In the genomic region with DNA sequence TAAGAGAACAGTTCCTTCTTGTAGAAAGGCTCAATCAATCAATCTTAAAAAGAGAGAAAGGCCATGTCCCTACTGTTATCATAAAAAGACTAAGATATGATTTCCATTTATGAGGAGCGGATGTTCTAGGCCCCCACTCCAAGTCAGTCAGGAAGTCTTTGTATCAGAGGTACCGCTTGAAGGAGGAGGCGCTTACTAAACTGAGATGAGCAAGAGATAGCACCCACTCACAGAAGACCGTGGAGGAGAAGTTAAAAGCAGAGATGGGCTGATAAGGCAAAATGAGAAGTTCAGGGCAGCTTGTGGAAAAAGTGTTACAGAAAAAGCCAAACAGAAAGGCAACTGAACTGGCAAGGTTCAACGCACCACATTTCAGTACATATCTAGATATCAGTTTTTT, we compare ENCODE assay signal across 27 mouse cellular contexts. TPM values are rescaled to one million over a fixed set of nuclear protein-coding genes. Genes with fewer than 3 reads are reported as not detected.
A peak's percentile ranks its signal among the peaks of the same experiment; 100 is the strongest.
DNase-seq lines count a peak whose midpoint lies in the region; ATAC-seq lines count a peak whose summit lies in the region.
"Had no signal": no experiment of that assay in that cellular context is flagged by ENCODE, and none has a peak within 500 bp of the region (broad histone marks: within the 10 kb centered on the region; RNA-seq: fewer than 3 reads in every experiment).

No protein-coding gene starts in this region.

- peak; percentile 69 for DNase-seq in 416B (ENCODE audit: low read depth)
- DNase-seq in CD4-positive, CD25-positive, alpha-beta regulatory T cell, adult 2 months (ENCODE audit: low read depth, low spot score) = peak; percentile 86
- peak; percentile 79 for DNase-seq in thymus, postnatal 0 days (ENCODE audit: low spot score)
- no peak for DNase-seq in layer of hippocampus, adult 18-20 months (ENCODE audit: low spot score in 2 of 2)
- no peak for DNase-seq in lung, postnatal 36 days
- DNase-seq: adrenal gland, adult 8-10 months; cerebellum, adult 9-11 months; gastrocnemius, postnatal 25 days; heart, postnatal 4 days; kidney, adult 18-20 months; kidney, postnatal 10 days; midbrain, embryonic 14.5 days; right cerebral cortex, postnatal 25 days had no signal

- no peak overlapping the region for H3K27ac ChIP-seq in kidney, embryonic 14.5 days (ENCODE audit: low read depth, low read length)
- H3K27ac ChIP-seq: forebrain, embryonic 15.5 days; heart, embryonic 15.5 days; hindbrain, embryonic 15.5 days; layer of hippocampus, adult 2 months; limb, embryonic 10.5 days; lung, embryonic 15.5 days; macrophage had no signal

- H3K9me3 ChIP-seq in kidney, embryonic 14.5 days (ENCODE audit: control insufficient read depth, low read length) = no peaks in the 10 kb centered on the region
- H3K9me3 ChIP-seq: forebrain, embryonic 15.5 days; heart, embryonic 15.5 days; hindbrain, embryonic 15.5 days; limb, embryonic 10.5 days; lung, embryonic 15.5 days had no signal

- H3K9ac ChIP-seq in kidney, embryonic 14.5 days (ENCODE audit: low read depth, low read length) = no peak overlapping the region
- H3K9ac ChIP-seq: forebrain, embryonic 15.5 days; heart, embryonic 15.5 days; hindbrain, embryonic 15.5 days; lung, embryonic 15.5 days had no signal

- H3K4me3 ChIP-seq in kidney, embryonic 14.5 days (ENCODE audit: low read length) = no peak overlapping the region
- H3K4me3 ChIP-seq: forebrain, embryonic 15.5 days; heart, embryonic 15.5 days; hindbrain, embryonic 15.5 days; layer of hippocampus, adult 2 months; limb, embryonic 10.5 days; lung, embryonic 15.5 days; myocyte had no signal

- no peaks in the 10 kb centered on the region for H3K4me1 ChIP-seq in kidney, embryonic 14.5 days (ENCODE audit: control insufficient read depth, insufficient read depth, low read length)
- H3K4me1 ChIP-seq: forebrain, embryonic 15.5 days; heart, embryonic 15.5 days; hindbrain, embryonic 15.5 days; limb, embryonic 10.5 days; lung, embryonic 15.5 days had no signal

- peak; percentile 77 for ATAC-seq in common myeloid progenitor, adult 5-6 weeks (replicated peaks; ENCODE audit: low read depth, poor library complexity, severe bottlenecking)
- no peak for ATAC-seq in kidney, embryonic 14.5 days (ENCODE audit: low FRiP score, low TSS enrichment)
- ATAC-seq: forebrain, embryonic 15.5 days had no signal

- H3K4me2 ChIP-seq in kidney, embryonic 14.5 days (replicated peaks; ENCODE audit: low read depth, low read length) = no peak overlapping the region
- H3K4me2 ChIP-seq: forebrain, embryonic 15.5 days; heart, embryonic 15.5 days; hindbrain, embryonic 15.5 days; lung, embryonic 15.5 days had no signal

- no peaks in the 10 kb centered on the region for H3K36me3 ChIP-seq in kidney, embryonic 14.5 days (ENCODE audit: control insufficient read depth, insufficient read depth, low read length)
- H3K36me3 ChIP-seq: forebrain, embryonic 15.5 days; heart, embryonic 15.5 days; hindbrain, embryonic 15.5 days; limb, embryonic 10.5 days; lung, embryonic 15.5 days had no signal

- WGBS in kidney, embryonic 14.5 days = 79% methylated on average over 5 of the region's 5 CpGs

- H3K27me3 ChIP-seq in kidney, embryonic 14.5 days (ENCODE audit: control insufficient read depth, insufficient read depth, low read length) = no peaks in the 10 kb centered on the region
- H3K27me3 ChIP-seq: CH12.LX; forebrain, embryonic 15.5 days; heart, embryonic 15.5 days; hindbrain, embryonic 15.5 days; lung, embryonic 15.5 days had no signal

RNA-seq across cellular contexts. Expression of a gene that starts 28.5 kb away (rescaled TPM):
- total RNA-seq in common myeloid progenitor, adult 5-6 weeks (2017) = not detected in 2 replicates
- 0.69 and 4.6 TPM in 2 replicates for polyA plus RNA-seq in thymus, postnatal 0 days (2015; fragmentation: Nextera tagmentation; extraction: Ambion mirVana)
- not detected for total RNA-seq in layer of hippocampus, adult 18-20 months (2021)
- not detected in 2 replicates for polyA plus RNA-seq in kidney, embryonic 14.5 days (2014; fragmentation: Nextera tagmentation; extraction: Ambion mirVana)
- total RNA-seq: layer of hippocampus, adult 2 months; left cerebral cortex, adult 18-20 months; neutrophil, adult 5-6 weeks had no signal
- polyA plus RNA-seq: forebrain, embryonic 15.5 days; heart, embryonic 15.5 days; hindbrain, embryonic 15.5 days; limb, embryonic 10.5 days; liver, adult 2 months; macrophage; midbrain, embryonic 14.5 days; myocyte had no signal

RNA-seq across cellular contexts. Expression of a gene that starts 47.3 kb away (rescaled TPM):
- 67.1 and 71.7 TPM in 2 replicates for total RNA-seq in common myeloid progenitor, adult 5-6 weeks (2017)
- polyA plus RNA-seq in thymus, postnatal 0 days (2015; fragmentation: Nextera tagmentation; extraction: Ambion mirVana) = 158 and 177 TPM in 2 replicates
- 1 to 10 TPM; 2.5 to 3.9 TPM for total RNA-seq in layer of hippocampus, adult 18-20 months (2021)
- 146 and 188 TPM in 2 replicates for polyA plus RNA-seq in kidney, embryonic 14.5 days (2014; fragmentation: Nextera tagmentation; extraction: Ambion mirVana)
- polyA plus RNA-seq: liver, adult 2 months had no signal

RNA-seq across cellular contexts. Expression of a gene that starts 49.7 kb away (rescaled TPM):
- 0.34 and 0.41 TPM in 2 replicates for total RNA-seq in common myeloid progenitor, adult 5-6 weeks (2017)
- polyA plus RNA-seq in thymus, postnatal 0 days (2015; fragmentation: Nextera tagmentation; extraction: Ambion mirVana) = 37.9 and 42.2 TPM in 2 replicates
- 10 to 100 TPM; 15.9 to 16.3 TPM for total RNA-seq in layer of hippocampus, adult 18-20 months (2021)
- 32.5 and 36.7 TPM in 2 replicates for polyA plus RNA-seq in kidney, embryonic 14.5 days (2014; fragmentation: Nextera tagmentation; extraction: Ambion mirVana)

Comparison
In these comparisons a context has a peak if more than half of its experiments do, and no peak if none do; other contexts are left out.
1. DNase-seq: peak in 416B (single experiment), CD4-positive, CD25-positive, alpha-beta regulatory T cell, adult 2 months (single experiment) and thymus, postnatal 0 days (single experiment); none in layer of hippocampus, adult 18-20 months (0 of 2) and lung, postnatal 36 days (single experiment).
2. RNA of a gene that starts 47.3 kb away (total RNA-seq): 67.1 to 71.7 TPM in common myeloid progenitor, adult 5-6 weeks; 2.5 to 3.9 TPM in layer of hippocampus, adult 18-20 months; every median in the first group is over 10 times any median in the second.
3. RNA of a gene that starts 49.7 kb away (total RNA-seq): 15.9 to 16.3 TPM in layer of hippocampus, adult 18-20 months; 0.34 to 0.41 TPM in common myeloid progenitor, adult 5-6 weeks; every median in the first group is over 10 times any median in the second.